Mouse (Mus musculus) hindbrain, embryonic 10.5 days (tissue): ENCODE measurements around the gene Nt5c1b. TPM values are rescaled to one million over a fixed set of nuclear protein-coding genes. Genes with fewer than 3 reads are reported as not detected.
A peak's percentile ranks its signal among the peaks of the same experiment; 100 is the strongest.

Source experiments
- DNase-seq: peaks from one replicate; pipeline ENCODE4 v3.0.0-alpha.2; 2017; ENCODE audit warnings: low spot score
- H3K27ac ChIP-seq: fragments of 300-500 bp; sonication (generic); 2 replicates; pipeline ENCODE4 v1.5.1; 2016; ENCODE audit warnings: mild to moderate bottlenecking, moderate library complexity
- H3K27me3 ChIP-seq: fragments of 300-500 bp; sonication (generic); 2 replicates; pipeline ENCODE4 v1.6.1; 2016; ENCODE audit warnings: mild to moderate bottlenecking; ENCODE audit not compliant: poor library complexity, insufficient read depth, severe bottlenecking
- H3K36me3 ChIP-seq: fragments of 300-500 bp; sonication (generic); 2 replicates; pipeline ENCODE4 v1.6.1; 2016; ENCODE audit warnings: mild to moderate bottlenecking, moderate library complexity
- H3K4me1 ChIP-seq: fragments of 300-500 bp; sonication (generic); replicated peaks from 2 replicates; pipeline ENCODE4 v1.6.1; 2016; ENCODE audit warnings: mild to moderate bottlenecking
- H3K4me3 ChIP-seq: fragments of 300-500 bp; sonication (generic); 2 replicates; pipeline ENCODE4 v1.5.1; 2016; ENCODE audit warnings: mild to moderate bottlenecking, moderate library complexity
- H3K9me3 ChIP-seq: fragments of 300-500 bp; sonication (generic); 2 replicates; pipeline ENCODE4 v1.6.1; 2016; ENCODE audit warnings: mild to moderate bottlenecking, moderate library complexity
- WGBS: fragments of 180-500 bp; shearing (Covaris S2); methylation state at CpG from one replicate; pipeline ENCODE4 v1.1.7; 2016; 5-methylcytosine and 5-hydroxymethylcytosine counted together
- polyA plus RNA-seq: library from polyadenylated mRNA; unstranded; fragments of >200 nt; fragmentation: Nextera tagmentation; extraction: Ambion mirVana; gene quantifications from 2 replicates; pipeline ENCODE4 v1.2.1, GENCODE M21; 2016

Nt5c1b gene
- polyA plus RNA-seq, 1 experiment from 2014 or later, result not detected

DNA sequence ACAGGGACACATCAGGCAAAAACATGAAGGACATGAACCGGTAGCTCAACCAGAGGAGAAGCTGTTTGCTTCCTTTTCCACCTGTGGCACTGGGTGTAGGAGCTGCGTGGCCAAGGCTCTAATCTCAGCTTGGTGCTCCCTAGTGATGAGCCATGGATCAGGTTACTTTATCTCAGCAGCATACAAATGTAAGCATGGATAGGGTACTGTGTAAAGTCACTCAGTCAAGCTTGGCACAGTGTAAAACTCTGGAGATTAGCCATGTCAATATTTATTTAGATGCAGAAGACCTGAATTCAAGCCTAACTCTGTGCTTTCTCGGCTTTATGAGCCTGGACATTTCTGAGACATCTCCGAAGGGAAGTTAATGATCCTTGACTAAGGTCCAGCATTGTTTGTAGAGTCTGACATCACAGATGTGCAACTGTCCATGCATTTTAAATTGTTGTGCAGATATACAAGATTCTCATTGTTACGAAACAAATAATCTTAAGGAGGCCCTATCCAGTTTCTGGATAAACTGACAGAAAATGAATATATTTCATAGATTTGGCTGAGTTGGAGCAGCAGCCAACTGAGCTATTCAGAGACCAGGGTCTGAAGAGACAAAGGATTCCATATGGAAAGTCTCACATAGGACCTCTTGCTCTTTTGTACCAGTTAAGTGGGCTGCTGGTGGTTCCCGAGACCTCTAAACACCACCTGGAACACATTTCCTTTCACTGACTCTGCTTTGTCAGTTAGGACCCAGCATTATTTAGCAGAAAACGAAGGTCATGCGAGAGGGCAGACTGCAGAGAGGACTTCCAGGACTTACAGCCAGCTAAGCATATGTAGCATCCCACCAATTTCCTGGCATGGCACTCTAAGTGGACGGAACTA is 56.5 kb downstream of the Nt5c1b start:
- no peaks in the 10 kb centered on the region for H3K9me3 ChIP-seq
- WGBS, result 66% methylated on average over 9 of the region's 9 CpGs
- no peak overlapping the region for H3K27ac ChIP-seq
- H3K36me3 ChIP-seq, result no peaks in the 10 kb centered on the region
- H3K4me3 ChIP-seq, result no peak overlapping the region
- 0 out of 2 replicates have a peak, but pooled peaks cover 7% of the 10 kb centered on the region for H3K4me1 ChIP-seq
- H3K27me3 ChIP-seq, result no peaks in the 10 kb centered on the region
- peak; percentile 4 for DNase-seq

DNA sequence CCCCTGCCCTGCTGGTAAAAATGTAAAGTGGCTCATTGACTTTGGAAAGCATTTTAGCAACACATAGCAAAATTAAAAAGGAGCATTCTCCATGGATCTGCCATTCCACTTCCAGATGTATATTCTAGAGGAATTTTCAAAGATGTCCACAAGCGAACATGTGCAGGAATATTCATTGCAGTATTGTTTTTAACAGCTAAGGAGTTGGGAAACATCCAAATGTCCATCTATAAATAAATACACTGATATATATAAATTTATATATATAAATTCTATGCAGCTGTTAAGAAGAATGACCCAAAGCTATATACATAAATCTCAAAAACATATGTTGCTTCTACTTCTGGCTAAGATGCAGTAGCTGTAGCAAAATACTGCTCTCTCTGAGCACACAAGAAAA is 61.2 kb downstream of the Nt5c1b start:
- Histone ChIP-seq H3K36me3 (no peaks in the 10 kb centered on the region), H3K4me1 (0 out of 2 replicates have a peak, but pooled peaks cover 4% of the 10 kb centered on the region), H3K27me3 (no peaks in the 10 kb centered on the region), H3K4me3 (no peak overlapping the region), H3K9me3 (no peaks in the 10 kb centered on the region), H3K27ac (no peak overlapping the region)
- WGBS, result 95% methylated on average over 1 of the region's 1 CpGs
- no peak for DNase-seq

DNA sequence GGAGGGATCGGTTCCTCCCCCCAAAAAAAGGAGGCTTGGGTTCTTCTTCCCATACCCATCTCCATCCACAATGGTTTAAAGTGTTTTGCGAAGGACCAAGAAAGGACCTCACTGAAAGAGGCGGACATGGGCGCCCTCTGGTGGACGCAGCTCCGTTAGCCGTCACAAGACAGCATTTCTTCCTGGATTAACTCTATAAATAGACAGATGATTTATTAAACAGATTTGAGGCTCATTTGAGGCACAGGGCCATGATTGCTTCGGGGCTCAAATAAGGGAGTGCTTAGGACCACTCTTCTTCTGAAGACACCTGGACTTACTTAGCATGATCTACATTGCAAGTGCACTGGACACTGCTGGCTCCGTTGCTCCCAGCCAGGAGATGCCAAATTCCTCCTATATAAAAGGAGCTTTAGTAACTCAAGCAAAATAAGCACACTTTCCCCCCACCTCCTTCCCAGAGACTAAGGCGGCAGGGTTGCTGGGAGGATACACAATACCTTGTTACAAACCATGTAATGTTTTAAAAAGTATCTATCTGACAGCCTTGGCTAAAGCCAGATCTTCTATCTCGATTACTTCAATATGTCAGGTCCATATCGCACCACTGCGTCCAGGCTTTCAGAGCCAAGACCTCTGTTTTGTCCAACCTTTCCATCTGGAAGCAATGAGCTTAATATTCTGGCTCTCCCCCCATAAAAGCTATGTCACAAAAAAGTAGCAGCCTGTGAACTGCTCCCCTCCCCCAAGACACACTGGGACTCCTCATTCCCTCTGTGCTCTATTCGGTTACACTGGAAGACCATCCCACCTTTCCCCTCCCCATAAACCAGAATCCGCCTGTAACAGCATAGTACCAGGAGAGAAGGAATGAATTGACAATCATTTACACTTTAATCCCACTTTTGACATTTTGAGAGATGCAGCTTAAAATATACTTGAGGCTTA is 68.6 kb downstream of the Nt5c1b start:
- Histone ChIP-seq H3K27me3 (no peaks in the 10 kb centered on the region; the same call in none of the 2 replicates), H3K36me3 (no peaks in the 10 kb centered on the region), H3K27ac (no peak overlapping the region), H3K9me3 (no peaks in the 10 kb centered on the region), H3K4me1 (peaks cover 10% of the 10 kb centered on the region; the same call in 1 of the 2 replicates), H3K4me3 (no peak overlapping the region)
- WGBS, result 31% methylated on average over 15 of the region's 15 CpGs
- peak; percentile 80 for DNase-seq

Other genes with a start within 250 kb of the Nt5c1b start
- gene Rdh14, start 20.8 kb downstream of the Nt5c1b start, polyA plus RNA-seq, result 19.0 and 23.2 TPM in 2 replicates